Mouse (Mus musculus): ENCODE results near the gene Lhfp.
"Not testable (repeated sequence)": the region's sequence is repeated elsewhere in the genome, so short reads cannot be mapped to it uniquely, and the experiment has no call there.

Lhfp gene

GRCm38 (mm10) chr3:53087156-53087805 lies 46.0 kb downstream of the Lhfp start:
- no peak for DNase-seq (ENCODE audit: low read depth, low spot score)

DNA sequence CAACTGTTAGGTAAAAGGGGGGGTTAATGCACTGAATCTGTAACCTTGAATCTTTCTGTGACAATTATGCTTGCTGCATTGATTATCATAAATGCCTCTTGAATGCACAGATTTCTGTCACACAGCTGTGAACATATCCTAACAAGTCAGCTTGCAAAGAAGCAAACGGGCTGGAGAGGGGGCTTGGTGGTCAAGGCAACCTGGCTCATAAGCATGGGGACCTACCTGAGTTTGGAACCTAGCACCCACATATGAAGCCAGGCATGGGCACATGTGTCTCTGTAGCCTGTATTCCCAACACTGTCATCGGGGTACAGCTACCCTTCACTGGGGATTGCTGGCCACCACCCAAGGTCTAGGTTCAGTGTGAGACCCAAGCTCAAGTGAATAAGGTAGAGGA lies 48.6 kb downstream of the Lhfp start:
- no peak for DNase-seq (ENCODE audit: low read depth, low spot score)

DNA sequence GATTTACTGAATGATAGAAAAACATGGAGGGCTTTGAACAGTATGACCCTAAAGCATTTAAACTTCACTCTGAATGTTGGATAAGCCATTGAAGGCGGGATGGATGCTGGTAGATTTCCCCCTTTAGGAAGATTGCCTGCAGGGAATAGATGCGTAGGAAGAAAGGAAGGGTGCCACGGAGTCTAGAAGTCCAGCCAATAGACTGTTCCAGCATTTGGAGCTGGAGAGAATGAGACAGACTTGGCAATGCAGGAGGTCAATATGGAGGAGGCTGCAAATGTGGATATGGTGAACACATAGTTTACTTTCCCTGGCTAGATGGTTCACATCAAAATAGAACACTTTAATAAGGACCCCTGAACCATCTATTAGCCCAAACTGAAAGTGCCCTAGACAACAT lies 58.9 kb downstream of the Lhfp start:
- no peak for DNase-seq (ENCODE audit: low read depth, low spot score)

- no peak for DNase-seq (ENCODE audit: low read depth, low spot score)
Measured at GRCm38 (mm10) chr3:53100803-53101202, 59.5 kb downstream of the Lhfp start.

DNA sequence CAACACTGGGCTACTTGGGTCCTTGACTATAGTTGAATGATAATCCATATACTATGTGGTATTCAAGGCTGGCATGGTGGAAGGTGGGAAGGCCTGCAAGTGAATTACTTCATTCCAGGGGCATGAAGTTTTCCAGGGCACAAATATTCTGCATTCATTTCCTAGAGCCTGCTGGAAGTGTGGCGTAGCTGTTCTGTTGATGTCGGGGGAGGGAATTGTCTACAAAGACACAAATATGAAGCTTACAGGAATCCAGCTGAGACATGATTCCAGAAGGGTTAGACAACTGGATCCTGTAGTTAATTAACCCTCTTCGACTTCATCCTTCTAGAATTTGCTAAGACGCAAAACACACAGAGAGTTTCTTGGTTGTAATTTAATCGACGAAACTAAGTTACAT lies 60.4 kb downstream of the Lhfp start:
- DNase-seq (ENCODE audit: low read depth, low spot score), result no peak

GRCm38 (mm10) chr3:53102131-53102756 lies 60.9 kb downstream of the Lhfp start:
- no peak for DNase-seq (ENCODE audit: low read depth, low spot score)

DNA sequence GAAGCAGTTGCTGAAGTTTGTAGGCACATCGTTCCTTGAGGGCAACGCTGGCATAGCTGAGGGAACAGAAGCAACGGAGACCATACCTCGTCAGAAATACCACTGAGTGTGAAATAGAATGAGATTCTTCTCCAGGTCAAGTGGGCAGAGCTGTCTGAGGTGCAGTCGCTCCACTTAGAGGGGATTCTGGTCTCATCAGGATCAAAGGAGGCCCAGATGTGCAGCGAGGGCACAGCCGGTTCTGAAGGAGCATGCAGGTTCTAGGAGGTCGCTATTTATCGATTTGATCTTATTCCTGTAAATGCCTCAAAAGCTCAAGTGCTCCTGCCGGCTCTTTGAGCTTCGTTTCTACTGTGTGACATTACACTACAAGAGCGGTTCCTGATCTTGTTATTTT lies 61.4 kb downstream of the Lhfp start:
- no peak for DNase-seq (ENCODE audit: low read depth, low spot score)

- DNase-seq (ENCODE audit: low read depth, low spot score), result no peak
Measured at GRCm38 (mm10) chr3:53108594-53109373, 67.5 kb downstream of the Lhfp start.

DNA sequence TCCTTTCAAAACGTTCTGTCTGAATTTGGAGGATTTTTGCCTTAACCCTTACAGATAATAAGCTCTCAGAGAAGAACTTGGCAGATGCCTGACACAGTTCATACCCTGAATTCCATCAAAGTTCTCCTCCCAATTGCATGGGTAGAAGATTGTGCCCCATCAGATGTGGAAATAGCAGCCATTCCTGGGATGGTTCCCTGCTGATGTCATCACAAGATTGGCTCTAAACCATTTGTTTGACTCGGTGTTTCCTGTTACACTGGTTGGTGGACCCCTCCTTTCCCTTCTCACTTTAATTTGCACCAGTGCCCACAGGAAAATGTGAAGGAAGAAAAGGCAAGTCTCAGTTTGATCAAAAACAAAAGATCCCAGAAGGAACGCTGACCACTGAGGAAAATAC lies 68.6 kb downstream of the Lhfp start:
- no peak for DNase-seq (ENCODE audit: low read depth, low spot score)

GRCm38 (mm10) chr3:53112048-53112447 lies 70.7 kb downstream of the Lhfp start:
- DNase-seq (ENCODE audit: low read depth, low spot score), result no peak

GRCm38 (mm10) chr3:53118755-53119154 lies 77.4 kb downstream of the Lhfp start:
- DNase-seq (ENCODE audit: low read depth, low spot score), result not testable (repeated sequence)

DNA sequence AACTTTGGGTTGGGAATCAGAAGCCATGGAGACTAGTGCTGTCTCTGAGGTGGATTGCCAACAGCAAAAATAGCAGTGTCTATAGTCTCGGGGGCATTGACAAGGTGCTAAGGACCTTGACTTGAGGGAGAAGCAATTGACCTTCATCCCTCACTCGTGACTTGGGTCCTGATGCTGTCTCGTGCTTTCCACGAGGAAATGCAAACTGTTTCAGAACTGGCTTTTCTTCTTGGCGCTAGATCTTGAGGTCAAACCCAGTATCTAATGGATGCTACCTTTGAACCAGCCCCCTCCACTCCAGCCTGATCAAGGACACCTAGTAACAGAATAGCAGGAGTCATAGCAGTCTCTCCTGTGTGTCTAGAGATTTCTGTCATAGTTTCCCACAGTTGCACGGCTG lies 78.7 kb downstream of the Lhfp start:
- no peak for DNase-seq (ENCODE audit: low read depth, low spot score)

GRCm38 (mm10) chr3:53125495-53125894 lies 84.2 kb downstream of the Lhfp start:
- DNase-seq (ENCODE audit: low read depth, low spot score), result no peak

DNA sequence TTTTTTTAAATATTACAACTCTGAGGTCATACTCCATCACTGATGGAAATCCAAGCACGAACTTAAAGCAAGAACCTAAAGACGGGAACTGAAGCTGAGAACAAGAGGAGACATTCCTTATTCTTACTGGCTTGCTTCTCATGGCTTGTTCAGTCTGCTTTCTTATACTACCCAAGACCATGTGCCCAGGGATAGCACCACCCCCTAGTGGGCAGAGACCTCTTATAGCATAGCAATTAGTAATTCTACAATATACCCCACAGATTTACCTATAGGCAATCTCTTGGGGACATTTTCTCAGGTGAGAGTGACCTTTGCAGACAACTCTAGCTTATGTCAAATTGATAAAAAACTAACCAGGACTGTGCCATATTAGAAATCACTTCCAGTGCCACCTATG lies 97.5 kb downstream of the Lhfp start:
- DNase-seq (ENCODE audit: low read depth, low spot score), result no peak

DNA sequence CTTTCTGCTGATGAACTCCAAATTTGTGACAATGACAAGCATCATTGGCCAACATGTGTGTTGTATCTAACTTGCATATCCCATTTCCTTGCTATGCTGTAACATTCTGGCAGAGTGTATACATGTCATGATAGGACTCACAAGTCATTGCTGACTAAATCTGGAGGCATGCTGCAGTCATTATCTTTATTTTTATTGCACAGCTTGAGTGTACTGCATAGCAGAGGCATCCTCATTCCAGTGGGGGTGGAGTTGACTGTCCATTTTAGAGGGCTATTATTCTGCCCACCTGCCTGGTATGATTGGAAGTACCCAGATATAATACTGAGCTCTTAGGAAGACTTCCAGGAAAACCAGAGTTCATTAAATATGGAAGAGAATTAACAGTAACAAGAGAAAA lies 97.9 kb downstream of the Lhfp start:
- no peak for DNase-seq (ENCODE audit: low read depth, low spot score)

GRCm38 (mm10) chr3:53139642-53140041 lies 98.3 kb downstream of the Lhfp start:
- no peak for DNase-seq (ENCODE audit: low read depth, low spot score)

GRCm38 (mm10) chr3:53142528-53142927 lies 101.2 kb downstream of the Lhfp start:
- DNase-seq (ENCODE audit: low read depth, low spot score), result no peak

DNA sequence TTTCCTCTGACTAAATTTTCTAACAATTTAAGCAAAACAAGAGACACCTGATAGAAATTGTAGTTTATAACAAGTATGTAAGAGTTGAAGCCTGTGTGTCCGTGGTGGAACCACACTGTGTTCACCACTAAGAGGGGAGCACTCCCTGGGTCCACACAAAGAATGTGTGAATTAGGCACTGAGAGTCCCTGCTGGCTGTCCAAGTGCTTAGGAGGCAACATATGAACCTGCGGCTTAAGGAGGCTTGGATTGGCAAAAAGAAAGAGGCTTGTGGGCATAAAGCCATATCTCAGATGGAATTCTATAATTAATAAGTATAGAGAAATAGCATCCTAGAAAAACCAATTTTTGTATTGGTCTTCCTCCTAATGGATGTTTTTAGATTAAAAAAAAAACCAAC lies 104.2 kb downstream of the Lhfp start:
- no peak for DNase-seq (ENCODE audit: low read depth, low spot score)

GRCm38 (mm10) chr3:53145946-53146345 lies 104.6 kb downstream of the Lhfp start:
- DNase-seq (ENCODE audit: low read depth, low spot score), result no peak

- DNase-seq (ENCODE audit: low read depth, low spot score), result peak; percentile 21
Measured at GRCm38 (mm10) chr3:53147001-53147400, 105.7 kb downstream of the Lhfp start.

- no peak for DNase-seq (ENCODE audit: low read depth, low spot score)
Measured at GRCm38 (mm10) chr3:53148751-53149150, 107.4 kb downstream of the Lhfp start.

DNA sequence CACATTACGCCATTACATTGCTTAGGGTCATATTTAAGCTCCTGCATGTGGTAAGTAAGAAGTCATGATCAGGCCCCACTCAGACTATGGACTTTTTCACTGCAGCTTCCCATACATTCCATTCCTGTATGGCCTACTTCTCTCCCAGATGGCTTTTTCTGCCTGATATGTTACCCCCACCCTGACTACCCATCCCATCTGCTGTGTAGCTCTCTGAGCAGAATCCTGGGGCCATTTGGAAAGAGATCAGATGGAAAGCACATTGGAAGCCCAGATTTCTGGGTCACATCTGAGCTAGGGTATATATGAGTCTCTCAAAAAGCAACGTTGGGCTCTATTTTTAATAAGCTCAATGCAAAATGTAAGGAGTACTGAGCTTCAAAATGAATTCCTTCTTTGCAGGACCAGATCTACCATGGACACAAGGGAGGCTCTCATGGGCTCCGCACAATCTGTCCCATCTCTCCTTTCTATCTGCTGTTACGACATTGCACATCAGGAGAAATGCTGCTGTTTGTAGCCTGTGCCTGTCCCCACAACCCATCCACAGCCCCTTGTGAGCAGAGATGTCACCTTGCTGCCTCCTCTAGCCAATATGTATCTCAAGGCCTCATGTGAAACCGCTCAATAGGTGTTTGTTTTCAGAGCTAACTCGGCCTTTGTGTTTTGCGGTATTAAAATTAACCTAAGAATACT lies 108.4 kb downstream of the Lhfp start:
- DNase-seq (ENCODE audit: low read depth, low spot score), result no peak
